Mouse (Mus musculus) embryonic facial prominence, embryonic 14.5 days (tissue): ENCODE data around the gene 1700113H08Rik. TPM values are rescaled to one million over a fixed set of nuclear protein-coding genes. Genes with fewer than 3 reads are reported as not detected.

Experiments used
- ATAC-seq: fragments of 200-750 bp; cut with Nextera tagmentation; 2 replicates; pipeline ENCODE4 v1.8.0; 2017; ENCODE audit warnings: low read depth, moderate number of reproducible peaks, moderate TSS enrichment
- DNase-seq: peaks from one replicate; pipeline ENCODE4 v3.0.0-alpha.2; 2015; ENCODE audit warnings: low spot score
- H3K27ac ChIP-seq: fragments of 300-500 bp; sonication (generic); replicated peaks from 2 replicates; pipeline ENCODE4 v1.5.1; 2014; ENCODE audit warnings: low read depth, mild to moderate bottlenecking, low read length, moderate library complexity
- H3K27me3 ChIP-seq: fragments of 300-500 bp; sonication (generic); replicated peaks from 2 replicates; pipeline ENCODE4 v1.6.1; 2014; ENCODE audit warnings: low read length; ENCODE audit not compliant: control insufficient read depth, insufficient read depth
- H3K36me3 ChIP-seq: fragments of 300-500 bp; sonication (generic); 2 replicates; pipeline ENCODE4 v1.6.1; 2014; ENCODE audit warnings: low read length, mixed read lengths; ENCODE audit not compliant: control insufficient read depth, insufficient read depth
- H3K4me1 ChIP-seq: fragments of 300-500 bp; sonication (generic); 2 replicates; pipeline ENCODE4 v1.6.1; 2014; ENCODE audit warnings: antibody characterized with exemption, low read length; ENCODE audit not compliant: control insufficient read depth, insufficient read depth
- H3K4me2 ChIP-seq: fragments of 300-500 bp; sonication (generic); 2 replicates; pipeline ENCODE4 v1.6.1; 2014; ENCODE audit warnings: low read depth, mild to moderate bottlenecking, low read length, moderate library complexity, mixed read lengths
- H3K4me3 ChIP-seq: fragments of 300-500 bp; sonication (generic); 2 replicates; pipeline ENCODE4 v1.5.1; 2014; ENCODE audit warnings: low read depth, mild to moderate bottlenecking, low read length
- H3K9ac ChIP-seq: fragments of 300-500 bp; sonication (generic); 2 replicates; pipeline ENCODE4 v1.6.1; 2014; ENCODE audit warnings: low read depth, mild to moderate bottlenecking, low read length, moderate library complexity, mixed read lengths
- H3K9me3 ChIP-seq: fragments of 300-500 bp; sonication (generic); 2 replicates; pipeline ENCODE4 v1.6.1; 2016; ENCODE audit warnings: low read length; ENCODE audit not compliant: control insufficient read depth
- WGBS: fragments of 180-500 bp; shearing (Covaris S2); extraction: QIAGEN DNeasy Blood & Tissue Kit; methylation state at CpG from one replicate; pipeline ENCODE4 v1.1.7; 2014; 5-methylcytosine and 5-hydroxymethylcytosine counted together
- polyA plus RNA-seq: library from polyadenylated mRNA; unstranded; fragments of >200 nt; fragmentation: Nextera tagmentation; extraction: Ambion mirVana; gene quantifications from 2 replicates; pipeline ENCODE4 v1.2.1, GENCODE M21; 2014

1700113H08Rik gene
- polyA plus RNA-seq, 1 experiment from 2014 or later = 0.14 TPM

GRCm38 (mm10) chr10:87198720-87199119 is 140.9 kb downstream of the 1700113H08Rik start:
- H3K9ac ChIP-seq = no peak overlapping the region
- no peak overlapping the region for H3K4me2 ChIP-seq
- H3K4me3 ChIP-seq = no peak overlapping the region
- no peaks in the 10 kb centered on the region for H3K36me3 ChIP-seq
- no peak for ATAC-seq
- no peak for DNase-seq
- WGBS = 91% methylated on average over 2 of the region's 2 CpGs
- H3K27ac ChIP-seq = no peak overlapping the region
- no peaks in the 10 kb centered on the region for H3K4me1 ChIP-seq
- H3K9me3 ChIP-seq = no peaks in the 10 kb centered on the region
- H3K27me3 ChIP-seq = no peaks in the 10 kb centered on the region

DNA sequence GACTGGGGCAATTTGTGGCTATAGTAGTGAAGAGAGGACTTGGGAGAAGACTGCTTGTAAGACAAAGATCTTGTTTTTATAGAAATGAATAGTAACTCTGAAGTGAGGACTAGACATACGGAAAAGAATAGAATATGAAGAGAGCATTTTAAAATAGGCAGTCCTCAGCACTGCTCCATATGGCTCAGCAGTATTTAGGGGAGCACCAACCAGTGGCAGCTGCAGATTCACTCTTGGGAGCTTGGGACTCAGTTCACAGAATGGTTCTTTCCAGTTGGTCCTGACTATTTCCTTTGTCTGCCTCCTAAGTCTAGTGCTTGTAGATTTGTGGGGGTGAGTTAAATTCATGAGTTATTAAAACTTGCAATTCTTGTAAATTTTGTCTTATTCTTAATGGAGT is 151.6 kb downstream of the 1700113H08Rik start:
- Histone ChIP-seq H3K4me1 (no peaks in the 10 kb centered on the region), H3K4me2 (no peak overlapping the region), H3K9me3 (no peaks in the 10 kb centered on the region), H3K27ac (no peak overlapping the region), H3K4me3 (no peak overlapping the region), H3K27me3 (no peaks in the 10 kb centered on the region), H3K9ac (no peak overlapping the region), H3K36me3 (no peaks in the 10 kb centered on the region)
- DNase-seq (no peak), ATAC-seq (no peak)
- WGBS = 80% methylated on average over 1 of the region's 1 CpGs

DNA sequence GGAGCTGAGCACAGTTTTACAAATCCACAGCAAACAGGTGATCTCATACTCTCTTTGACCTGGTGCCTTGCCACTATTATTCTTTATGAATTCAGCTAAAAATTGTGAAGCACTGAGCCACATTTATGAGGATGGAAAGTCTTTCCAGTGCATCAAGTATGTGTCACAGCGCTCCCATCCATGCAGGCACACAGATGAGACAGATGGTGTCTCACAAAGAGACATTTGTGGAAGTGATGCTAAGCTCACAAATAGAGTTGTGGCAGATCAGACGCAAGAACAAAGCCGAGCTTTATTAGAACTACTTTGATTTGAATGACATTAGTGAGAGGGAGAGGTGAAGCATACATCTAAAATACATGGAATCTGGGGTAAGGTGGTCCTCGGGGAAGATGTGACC is 153.2 kb downstream of the 1700113H08Rik start:
- H3K4me1 ChIP-seq = no peaks in the 10 kb centered on the region
- WGBS = 86% methylated on average over 4 of the region's 4 CpGs
- H3K36me3 ChIP-seq = no peaks in the 10 kb centered on the region
- H3K9ac ChIP-seq = no peak overlapping the region
- no peaks in the 10 kb centered on the region for H3K27me3 ChIP-seq
- H3K9me3 ChIP-seq = no peaks in the 10 kb centered on the region
- ATAC-seq (no peak), DNase-seq (no peak)
- no peak overlapping the region for H3K4me2 ChIP-seq
- no peak overlapping the region for H3K27ac ChIP-seq
- no peak overlapping the region for H3K4me3 ChIP-seq

DNA sequence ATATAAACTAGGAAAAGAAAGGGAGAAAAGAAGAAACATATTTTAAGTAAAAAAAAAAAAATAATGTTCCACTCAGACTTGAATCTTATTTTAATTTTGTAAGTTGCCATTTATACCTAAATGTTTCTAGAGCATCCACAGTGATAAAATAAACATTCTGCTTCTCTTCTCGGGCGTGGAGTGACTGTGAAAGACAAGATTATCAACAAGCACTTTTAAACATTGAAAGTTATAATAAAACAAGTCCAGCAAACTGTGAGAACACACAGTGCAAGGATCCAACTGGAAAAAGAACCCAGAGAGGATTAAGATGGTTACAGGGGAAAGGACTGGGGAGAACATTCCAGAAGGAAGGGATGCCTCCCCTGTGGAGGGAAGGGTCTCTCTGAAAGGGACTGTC is 155.0 kb downstream of the 1700113H08Rik start:
- Histone ChIP-seq H3K27ac (no peak overlapping the region), H3K4me3 (no peak overlapping the region), H3K9ac (no peak overlapping the region), H3K36me3 (no peaks in the 10 kb centered on the region), H3K27me3 (no peaks in the 10 kb centered on the region), H3K4me2 (no peak overlapping the region), H3K9me3 (no peaks in the 10 kb centered on the region), H3K4me1 (no peaks in the 10 kb centered on the region)
- WGBS = 77% methylated on average over 2 of the region's 2 CpGs
- no peak for DNase-seq
- ATAC-seq = no peak

DNA sequence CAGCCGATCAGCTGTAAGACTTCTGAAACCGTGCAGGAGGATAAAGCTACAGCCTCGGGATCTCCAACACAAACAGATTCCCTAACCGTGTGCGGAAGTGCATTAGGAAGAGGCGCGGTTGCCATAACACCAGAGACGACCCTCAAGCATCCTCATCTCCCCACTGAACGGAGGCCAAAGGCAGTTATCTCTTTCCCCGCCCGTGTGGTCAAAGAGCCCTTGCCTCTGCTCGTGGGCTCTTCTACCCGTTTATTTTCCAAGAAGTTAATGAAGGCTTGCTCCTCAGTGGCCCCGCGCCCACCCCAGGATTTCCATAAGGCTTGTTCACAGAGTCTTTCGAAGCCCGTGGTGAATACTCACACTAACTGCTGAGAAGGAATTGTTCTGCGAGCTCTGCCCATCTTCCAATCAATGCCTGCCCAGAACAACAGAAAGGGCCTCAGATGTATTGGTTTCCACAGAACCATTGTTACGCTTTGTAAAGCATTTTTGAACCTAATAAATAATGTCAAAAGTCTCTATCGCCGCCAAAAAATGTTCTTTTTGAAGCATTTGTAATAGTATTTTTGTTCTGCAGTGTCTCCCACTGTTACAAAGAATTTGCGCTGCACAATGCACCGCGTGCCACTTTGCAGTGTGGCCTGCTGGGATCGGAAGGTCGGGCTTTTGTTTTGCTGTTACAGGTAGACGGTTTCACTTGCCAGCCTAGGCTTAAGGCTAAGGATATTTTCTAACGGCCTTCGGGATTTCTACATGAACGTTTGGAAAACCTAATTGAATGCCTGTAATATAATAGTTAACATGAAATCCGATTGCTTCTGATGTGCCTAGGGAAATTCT is 172.4 kb downstream of the 1700113H08Rik start:
- H3K4me2 ChIP-seq = peak overlapping the region; percentile 14; the same call in 1 of the 2 replicates
- H3K4me1 ChIP-seq = no peaks in the 10 kb centered on the region
- H3K4me3 ChIP-seq = no peak overlapping the region
- DNase-seq = peak; percentile 51
- no peaks in the 10 kb centered on the region for H3K9me3 ChIP-seq
- H3K9ac ChIP-seq = no peak overlapping the region
- H3K27me3 ChIP-seq = no peaks in the 10 kb centered on the region
- H3K27ac ChIP-seq = no peak overlapping the region
- WGBS = 49% methylated on average over 31 of the region's 31 CpGs
- no peaks in the 10 kb centered on the region for H3K36me3 ChIP-seq
- ATAC-seq = peak; percentile 74; the same call in 1 of the 2 replicates

DNA sequence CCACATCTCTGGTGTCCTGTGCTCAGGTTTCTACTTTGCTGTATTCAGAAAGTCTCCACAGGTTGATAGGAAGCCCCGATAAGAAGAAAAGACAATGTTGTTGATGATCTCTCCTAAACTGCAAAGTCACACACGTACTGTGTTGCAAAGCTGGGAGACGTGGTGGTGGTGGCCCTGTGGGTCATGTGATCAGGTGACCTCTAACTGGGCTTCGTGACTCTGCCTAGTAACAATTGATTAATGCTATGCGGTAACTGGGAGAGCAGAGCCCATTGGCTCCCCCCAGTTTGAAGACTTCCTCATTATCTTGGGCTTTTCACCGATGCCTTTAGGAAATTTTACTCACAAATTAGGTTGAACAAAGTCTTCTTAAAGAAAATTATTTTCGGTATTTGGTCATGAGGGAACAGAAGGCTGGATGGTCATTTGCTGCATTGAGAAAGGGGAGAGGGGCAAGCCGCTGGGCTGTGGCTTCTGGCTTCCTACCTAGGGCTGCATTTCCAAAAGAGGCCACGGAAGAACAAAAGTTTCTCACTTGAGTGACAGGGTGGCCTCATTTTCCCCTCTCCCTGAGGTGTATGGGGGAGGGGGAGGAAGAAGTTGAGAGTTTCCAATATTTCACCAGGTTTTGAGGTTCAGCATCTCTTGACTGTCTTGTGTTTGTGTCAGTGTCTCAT is 181.6 kb downstream of the 1700113H08Rik start:
- Histone ChIP-seq H3K9ac (no peak overlapping the region), H3K27ac (no peak overlapping the region), H3K36me3 (no peaks in the 10 kb centered on the region), H3K4me1 (no peaks in the 10 kb centered on the region), H3K4me3 (no peak overlapping the region), H3K9me3 (no peaks in the 10 kb centered on the region), H3K27me3 (no peaks in the 10 kb centered on the region), H3K4me2 (no peak overlapping the region)
- DNase-seq (no peak), ATAC-seq (no peak)
- 80% methylated on average over 9 of the region's 9 CpGs for WGBS

DNA sequence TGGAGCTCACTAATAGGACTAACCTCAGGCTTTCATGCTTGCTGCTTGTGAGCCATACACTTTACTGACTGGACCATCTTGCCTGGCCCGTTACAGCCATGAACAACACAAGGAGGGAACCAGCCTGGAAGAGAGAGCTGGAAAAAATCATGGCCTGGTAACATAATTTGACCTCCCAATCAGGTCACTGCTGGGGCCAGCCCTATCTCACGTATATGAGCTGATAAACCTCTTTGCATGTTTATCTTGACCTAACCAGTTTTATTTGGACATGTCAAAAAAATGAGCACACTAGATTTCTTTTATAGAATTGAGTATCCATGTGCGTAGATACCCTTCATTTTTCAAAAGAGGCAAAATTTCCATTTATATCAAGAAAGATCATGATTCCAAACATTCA is 213.9 kb downstream of the 1700113H08Rik start:
- Histone ChIP-seq H3K4me3 (no peak overlapping the region), H3K9ac (no peak overlapping the region), H3K9me3 (no peaks in the 10 kb centered on the region), H3K4me1 (no peaks in the 10 kb centered on the region; the same call in 1 of the 2 replicates), H3K27ac (no peak overlapping the region), H3K4me2 (no peak overlapping the region), H3K36me3 (no peaks in the 10 kb centered on the region), H3K27me3 (no peaks in the 10 kb centered on the region)
- no peak for DNase-seq
- WGBS = 71% methylated on average over 3 of the region's 3 CpGs
- ATAC-seq = no peak

- no peaks in the 10 kb centered on the region for H3K27me3 ChIP-seq
- H3K4me1 ChIP-seq = no peaks in the 10 kb centered on the region; the same call in 1 of the 2 replicates
- no peak overlapping the region for H3K4me2 ChIP-seq
- 63% methylated on average over 8 of the region's 8 CpGs for WGBS
- DNase-seq (no peak), ATAC-seq (no peak)
- H3K27ac ChIP-seq = no peak overlapping the region
- H3K9me3 ChIP-seq = no peaks in the 10 kb centered on the region
- no peak overlapping the region for H3K9ac ChIP-seq
- no peaks in the 10 kb centered on the region for H3K36me3 ChIP-seq
- no peak overlapping the region for H3K4me3 ChIP-seq
Measured at GRCm38 (mm10) chr10:87272133-87272622, 214.3 kb downstream of the 1700113H08Rik start.
